Mouse (Mus musculus) G1E-ER4 (cell line): ENCODE measurements around the gene Nr4a1. TPM values are rescaled to one million over a fixed set of nuclear protein-coding genes. Genes with fewer than 3 reads are reported as not detected.

Experiments
- GATA1 ChIP-seq: IDR thresholded peaks from one replicate; pipeline ENCODE4 v1.8.0; 2012; ENCODE audit warnings: low read length, inconsistent platforms
- polyA plus RNA-seq: library from polyadenylated mRNA; stranded (reverse); fragments of >175 nt; gene quantifications from 2 replicates; pipeline ENCODE4 v1.2.3, GENCODE M21; 2012

Gene Nr4a1
- polyA plus RNA-seq, 1 experiment = not detected

DNA sequence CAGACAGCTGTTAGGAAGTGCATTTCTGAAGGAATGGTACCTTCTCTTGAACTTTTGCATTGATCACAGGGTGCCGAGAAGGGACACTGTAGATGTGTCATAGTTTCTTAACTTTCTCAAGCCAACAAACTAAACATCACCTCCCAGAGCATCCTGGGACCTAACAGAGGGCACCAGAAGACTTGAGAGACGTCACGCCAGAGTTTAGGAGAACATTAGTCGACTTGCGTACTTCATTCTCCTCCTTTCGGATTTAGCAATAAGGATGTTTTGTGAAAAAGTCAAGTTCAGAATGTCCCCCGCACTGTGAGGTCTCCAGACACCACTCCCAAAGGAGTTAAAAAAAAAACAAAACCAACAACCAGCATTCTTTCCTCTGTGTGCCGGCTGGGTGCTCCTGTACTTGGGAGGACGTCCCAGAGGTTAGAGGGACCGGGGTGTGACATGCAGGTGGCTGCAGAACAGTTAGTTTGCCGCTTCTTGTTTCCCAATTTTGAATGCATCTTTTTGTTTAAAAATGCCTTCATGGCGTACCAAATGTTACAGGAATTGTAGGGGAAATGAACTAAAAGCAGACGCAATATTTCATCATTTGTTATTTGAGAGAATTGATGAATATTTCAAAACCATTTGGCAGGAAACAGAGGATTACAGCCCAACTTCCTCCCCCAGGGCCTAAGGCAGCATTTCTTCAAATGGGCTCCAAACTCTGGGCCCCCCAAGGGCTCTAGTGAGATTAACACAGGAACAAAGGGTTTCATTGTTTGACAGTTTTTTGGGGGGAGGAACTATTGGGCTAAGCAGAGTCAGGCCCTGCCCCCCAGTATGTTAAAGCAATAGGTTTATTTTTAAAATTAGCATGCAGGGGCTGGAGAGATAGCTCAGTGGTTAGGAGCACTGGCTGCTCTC is 54.6 kb downstream of the Nr4a1 start:
- TF ChIP-seq GATA1 = no peak

DNA sequence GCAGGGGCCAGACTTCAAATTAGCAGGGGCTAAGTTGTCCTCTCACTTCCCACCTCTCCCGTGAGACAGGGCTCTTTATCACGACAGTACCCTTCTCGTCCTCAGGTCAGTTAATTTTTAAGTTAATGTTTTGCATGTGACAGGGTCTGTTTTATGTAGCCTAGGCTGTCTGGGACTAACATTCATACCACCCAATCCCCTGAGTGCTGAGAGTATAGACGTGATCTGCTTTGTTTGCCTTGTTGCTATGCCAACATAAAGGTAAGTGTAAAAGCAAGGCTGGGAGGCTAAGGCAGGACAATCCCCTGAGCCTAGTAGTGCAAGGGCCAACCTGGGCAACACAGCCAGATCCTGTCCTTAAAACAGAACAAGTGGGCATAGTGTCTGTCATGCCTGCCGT is 55.4 kb downstream of the Nr4a1 start:
- TF ChIP-seq GATA1 = no peak

DNA sequence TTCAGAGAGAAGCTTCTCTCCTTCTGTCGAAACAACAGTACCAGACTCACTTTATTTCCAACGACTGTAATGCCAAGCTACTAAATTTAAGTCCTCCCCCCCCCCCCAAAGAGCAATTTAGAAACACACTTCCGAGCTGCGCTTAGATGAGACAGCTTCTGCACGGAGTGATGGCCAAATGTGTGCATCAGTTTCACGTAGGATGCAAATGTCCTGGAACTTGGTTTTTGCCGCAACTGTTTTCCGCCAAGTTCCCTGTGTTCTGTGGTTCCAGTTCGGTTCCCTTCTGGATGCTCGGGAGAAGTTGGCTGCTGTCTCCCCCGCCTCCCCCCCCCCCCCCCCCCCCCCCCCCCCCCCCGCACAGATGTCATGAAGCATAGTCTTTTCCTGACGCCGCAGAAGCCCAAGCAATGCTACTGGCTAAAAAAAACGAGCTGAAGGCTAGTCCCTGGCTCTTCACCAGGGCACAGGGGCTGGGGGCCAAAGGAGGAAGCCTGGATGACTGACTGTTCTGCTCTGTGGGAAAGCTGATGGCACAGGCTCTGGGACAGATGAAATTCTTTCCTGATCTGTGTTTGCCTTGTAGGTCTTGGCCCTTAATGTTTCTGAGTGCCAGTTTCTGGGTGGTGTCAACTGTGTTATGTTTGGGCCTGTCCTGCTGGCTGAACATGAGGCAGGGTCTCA is 57.2 kb downstream of the Nr4a1 start:
- TF ChIP-seq GATA1 = no peak

DNA sequence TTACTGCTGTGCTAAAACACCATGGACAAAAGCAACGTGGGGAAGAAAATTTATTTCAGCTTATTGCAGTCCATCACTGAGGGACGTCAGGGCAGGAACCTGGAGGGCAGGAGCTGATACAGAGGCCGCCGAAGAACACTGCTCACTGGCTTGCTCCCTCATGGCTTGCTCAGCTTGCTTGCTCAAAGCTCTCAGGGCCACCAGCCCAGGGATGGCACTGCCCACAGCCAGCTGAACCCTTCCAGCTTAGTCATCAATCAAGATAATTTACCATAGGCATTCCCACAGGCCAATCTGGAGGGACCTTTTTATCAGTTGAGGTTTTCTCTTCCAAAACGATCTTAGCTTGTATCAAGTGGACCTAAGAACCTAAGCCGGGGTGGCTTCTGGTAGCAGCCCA is 57.9 kb downstream of the Nr4a1 start:
- TF ChIP-seq GATA1 = no peak

DNA sequence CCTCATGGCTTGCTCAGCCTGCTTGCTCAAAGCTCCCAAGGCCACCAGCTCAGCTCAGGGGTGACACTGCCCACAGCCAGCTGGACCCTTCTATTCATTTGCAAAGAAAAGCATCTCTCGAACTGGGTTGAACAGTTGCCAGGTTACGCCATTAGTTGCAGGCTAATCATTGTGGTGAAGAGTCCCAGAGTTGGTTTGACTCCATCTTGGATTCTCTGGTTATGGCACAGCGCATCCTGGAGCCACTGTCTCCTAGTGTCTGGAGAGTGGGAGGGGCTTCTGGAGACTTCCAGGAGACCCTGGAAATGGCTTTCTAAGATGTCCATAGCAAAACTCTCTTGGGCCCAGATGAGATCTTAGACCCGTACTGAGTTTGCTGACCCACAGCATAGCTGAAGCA is 61.3 kb downstream of the Nr4a1 start:
- TF ChIP-seq GATA1 = no peak

DNA sequence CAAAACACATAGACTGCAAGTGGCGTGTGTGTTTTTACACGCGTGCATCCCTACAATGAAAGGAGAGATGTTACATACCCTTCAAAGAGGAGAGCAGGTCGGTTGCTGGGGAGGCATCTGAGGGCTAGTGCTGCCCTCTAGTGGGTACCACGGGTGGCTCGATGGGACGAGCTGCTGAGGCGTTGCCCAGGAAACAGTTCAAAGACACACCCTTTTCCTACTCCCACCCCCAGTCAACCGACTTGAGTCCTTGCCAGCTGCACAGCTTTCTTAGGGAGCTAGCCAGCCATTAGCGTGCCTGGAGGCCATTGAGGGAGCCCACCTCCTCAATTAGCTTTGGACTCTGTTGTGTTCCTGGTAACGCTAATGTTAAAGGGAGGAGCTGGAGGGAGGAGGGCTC is 61.8 kb downstream of the Nr4a1 start:
- no peak for TF ChIP-seq GATA1

DNA sequence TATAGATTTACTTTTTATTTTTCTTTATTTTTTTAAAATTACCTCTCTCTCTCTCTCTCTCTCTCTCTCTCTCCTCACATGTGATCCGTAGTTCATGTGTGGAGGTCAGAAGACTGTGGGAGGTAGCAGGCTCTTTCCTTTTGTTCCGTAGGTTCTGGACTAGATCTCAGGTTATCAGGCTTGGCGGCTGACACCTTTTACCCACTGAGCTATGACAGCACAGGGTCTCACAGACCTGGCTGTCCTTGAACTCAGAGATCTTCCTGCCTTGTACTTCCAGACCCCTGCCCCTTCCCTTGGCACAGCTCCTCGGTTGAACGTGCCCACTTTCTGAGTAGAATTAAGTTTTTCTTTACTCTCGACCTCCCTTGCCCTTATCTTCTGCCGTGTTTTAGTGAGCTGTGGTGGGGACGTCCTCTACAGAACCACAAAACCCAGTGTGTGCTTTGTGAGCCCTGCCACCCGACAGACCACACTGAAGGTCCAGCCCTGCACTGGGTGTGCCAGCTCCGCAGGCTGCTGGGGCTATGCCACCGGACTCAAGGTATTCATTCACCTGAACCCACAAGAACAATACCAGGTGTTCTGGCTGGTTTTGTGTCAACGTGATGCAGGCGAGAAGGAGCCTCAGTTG is 62.3 kb downstream of the Nr4a1 start:
- no peak for TF ChIP-seq GATA1

DNA sequence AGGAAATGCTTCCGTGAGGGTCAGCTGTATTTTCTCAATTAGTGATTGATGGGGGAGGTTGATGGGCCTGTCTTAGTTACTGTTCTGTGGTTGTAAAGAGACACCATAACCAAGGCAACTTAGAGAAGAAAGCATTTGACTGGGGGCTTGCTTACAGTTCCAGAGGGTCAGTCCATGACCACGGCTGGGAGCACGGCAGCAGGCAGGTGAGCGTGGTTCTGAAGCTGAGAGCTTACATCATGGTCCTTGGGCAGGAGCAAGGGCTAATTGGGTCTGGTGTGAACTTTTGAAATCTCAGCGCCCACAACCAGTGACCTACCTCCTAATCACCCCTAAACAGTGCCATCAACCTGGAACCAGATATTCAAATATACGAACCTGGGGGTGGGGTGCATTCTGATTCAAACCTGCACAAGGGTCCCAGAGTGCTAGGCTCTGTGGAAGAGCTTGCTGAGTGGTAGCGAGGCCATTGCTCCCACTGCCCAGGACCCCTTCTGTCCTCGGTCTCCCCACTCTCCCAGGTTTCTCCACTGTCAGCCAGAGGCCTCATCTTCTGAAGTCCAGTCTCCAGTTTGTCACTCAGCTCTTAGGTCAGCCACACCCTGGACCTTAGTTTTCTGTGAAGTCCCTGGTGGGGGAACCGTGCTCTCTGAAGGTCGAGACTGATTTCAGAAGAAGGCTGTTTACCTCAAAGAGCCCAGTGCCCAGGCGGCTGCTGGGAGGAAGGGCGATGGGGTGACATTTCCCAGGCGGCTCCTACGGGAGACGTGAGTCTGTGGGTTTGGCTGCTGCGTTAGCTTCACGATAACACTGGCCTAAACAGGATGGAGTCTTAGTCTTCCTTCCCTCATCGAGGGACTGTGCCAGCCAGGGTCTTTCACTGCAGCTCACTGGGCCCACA is 63.1 kb downstream of the Nr4a1 start:
- no peak for TF ChIP-seq GATA1

DNA sequence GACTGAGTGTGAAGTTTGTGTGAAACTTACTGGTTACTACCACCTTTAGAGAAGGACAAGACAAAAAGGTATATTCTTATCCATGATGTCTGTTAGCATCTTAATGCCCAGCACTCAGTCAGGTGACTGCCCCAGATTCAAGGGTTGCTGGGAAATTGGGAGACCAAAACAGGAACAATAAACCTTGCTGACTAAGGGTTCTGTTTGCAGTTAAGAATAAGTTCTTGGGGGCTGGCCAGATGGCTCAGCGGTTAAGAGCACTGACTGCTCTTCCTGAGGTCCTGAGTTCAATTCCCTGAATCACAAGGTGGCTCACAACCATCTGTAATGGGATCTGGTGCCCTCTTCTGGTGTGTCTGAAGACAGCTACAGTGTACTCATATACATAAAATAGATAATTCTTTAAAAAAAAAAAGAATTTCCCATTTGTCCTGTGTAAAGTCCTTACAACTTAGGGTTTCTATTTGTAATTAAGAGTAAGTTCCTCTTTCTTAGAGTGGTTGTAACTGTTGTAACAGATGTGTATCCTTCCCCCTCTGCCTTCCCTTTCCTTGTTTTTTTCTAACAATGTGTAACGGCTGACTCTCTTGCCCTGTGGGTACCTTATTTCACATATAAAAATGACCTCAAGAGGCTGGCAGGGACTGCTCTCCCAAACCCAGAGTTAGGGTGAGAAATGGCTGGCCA is 63.9 kb downstream of the Nr4a1 start:
- TF ChIP-seq GATA1 = no peak

DNA sequence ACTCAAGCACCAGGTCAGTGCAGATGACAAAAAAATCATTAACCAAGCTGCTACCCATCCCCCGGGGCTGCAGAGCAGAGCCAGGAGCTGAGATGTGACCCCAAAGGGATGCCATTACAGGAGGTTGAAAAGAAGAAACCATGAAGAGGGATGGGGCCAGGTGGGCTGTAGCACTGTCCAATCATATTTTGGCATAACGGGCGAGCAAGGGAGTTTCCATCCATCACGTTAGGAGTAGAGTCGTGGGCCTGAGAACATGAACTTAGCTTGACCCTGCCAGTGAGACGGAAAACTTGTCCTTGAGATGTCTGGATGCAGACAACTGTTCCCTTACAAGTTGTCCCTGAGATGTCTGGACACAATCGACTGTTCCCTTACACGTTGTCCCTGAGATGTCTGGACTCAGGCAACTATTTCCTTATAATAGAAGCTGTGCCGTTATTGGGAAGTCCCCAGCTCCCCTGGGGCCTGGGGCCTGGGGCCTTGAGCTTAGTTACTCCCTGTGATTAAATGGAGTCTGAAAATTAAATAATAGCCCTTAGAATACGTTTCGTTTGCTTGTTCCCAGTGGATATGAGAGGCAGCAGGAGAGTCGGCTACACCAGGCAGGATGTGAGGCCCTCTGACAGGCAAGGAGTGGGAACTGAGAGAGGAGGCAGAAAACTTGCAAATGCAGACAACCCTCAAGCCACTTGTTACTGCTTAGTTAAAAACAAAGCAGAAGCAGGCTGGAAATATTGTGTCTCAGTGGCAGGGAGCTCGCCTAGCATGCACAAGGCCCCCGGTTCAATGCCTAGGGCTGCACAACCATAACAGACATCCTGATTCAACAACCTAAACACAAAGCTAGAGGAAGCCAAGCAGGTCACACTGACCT is 65.1 kb downstream of the Nr4a1 start:
- no peak for TF ChIP-seq GATA1

DNA sequence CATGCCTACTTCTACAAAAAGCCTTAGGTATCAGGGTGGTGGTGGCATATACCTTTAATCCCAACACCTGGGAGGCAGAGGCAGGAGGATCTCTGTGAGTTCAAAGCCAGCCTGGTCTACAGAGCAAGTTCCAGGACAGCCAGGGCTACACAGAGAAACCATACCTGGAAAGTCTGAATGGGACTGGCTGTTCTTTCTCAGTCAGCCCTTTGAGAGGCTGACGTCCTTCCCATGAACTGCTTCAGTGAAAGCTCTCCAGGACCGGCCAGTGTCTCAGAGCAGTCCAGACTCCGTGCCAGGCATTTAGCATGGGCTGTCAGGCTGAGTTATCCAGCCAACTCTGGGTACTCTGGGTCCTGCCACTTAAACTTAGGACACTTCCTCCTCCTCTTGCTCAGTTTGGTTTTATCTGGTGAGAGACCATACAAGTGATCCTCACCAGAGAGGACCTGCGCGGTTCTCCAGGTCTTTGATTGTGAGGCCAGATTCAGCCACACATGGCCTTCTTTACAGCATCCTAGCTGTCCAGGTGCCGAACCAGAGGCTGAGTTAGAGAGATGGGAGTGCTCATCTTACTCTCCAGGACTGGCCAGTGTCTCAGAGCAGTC is 66.0 kb downstream of the Nr4a1 start:
- TF ChIP-seq GATA1 = no peak

DNA sequence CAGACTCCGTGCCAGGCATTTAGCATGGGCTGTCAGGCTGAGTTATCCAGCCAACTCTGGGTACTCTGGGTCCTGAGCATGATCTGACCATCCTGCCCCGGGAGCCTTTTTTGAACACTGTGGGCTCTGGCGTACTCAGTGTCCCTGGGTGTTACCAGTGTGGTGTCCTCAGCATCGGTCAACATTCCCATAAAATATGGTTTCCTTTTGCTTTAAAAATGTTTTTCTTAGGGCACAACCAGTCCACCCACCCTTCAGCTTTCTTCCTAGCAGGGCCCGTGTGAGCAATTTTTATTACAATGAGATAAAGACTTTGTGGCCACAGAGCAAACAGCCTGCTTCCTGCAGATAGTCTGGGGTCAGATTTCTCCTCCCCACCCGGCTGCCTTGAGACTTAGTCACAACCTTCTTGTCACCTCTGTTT is 66.6 kb downstream of the Nr4a1 start:
- TF ChIP-seq GATA1 = peak; percentile 62

DNA sequence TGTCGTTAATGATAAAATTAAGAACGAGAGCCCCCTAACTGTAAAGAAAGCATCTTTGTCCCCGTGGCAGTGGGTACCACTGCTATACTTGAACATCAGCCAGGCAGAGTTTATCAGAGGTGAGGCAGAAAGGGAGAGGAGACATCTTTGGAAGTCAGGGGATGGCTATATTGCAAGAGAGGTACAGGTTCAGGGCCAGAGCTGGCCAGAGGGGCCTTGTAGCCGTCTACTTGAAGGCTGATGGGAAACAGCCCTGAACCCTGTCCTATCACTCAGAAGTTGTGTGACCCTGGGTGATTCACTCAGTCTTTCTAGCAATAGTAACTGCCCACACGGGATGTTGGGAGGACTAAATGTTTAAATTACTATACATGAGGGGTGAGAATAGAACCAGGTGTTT is 67.1 kb downstream of the Nr4a1 start:
- TF ChIP-seq GATA1 = no peak
